Mouse (Mus musculus) kidney, adult 9 months (tissue): Measurements from ENCODE around the gene Gli1.

Experiments used
- DNase-seq: peaks from one replicate; pipeline ENCODE4 v3.0.0; 2022

Gene Gli1

DNA sequence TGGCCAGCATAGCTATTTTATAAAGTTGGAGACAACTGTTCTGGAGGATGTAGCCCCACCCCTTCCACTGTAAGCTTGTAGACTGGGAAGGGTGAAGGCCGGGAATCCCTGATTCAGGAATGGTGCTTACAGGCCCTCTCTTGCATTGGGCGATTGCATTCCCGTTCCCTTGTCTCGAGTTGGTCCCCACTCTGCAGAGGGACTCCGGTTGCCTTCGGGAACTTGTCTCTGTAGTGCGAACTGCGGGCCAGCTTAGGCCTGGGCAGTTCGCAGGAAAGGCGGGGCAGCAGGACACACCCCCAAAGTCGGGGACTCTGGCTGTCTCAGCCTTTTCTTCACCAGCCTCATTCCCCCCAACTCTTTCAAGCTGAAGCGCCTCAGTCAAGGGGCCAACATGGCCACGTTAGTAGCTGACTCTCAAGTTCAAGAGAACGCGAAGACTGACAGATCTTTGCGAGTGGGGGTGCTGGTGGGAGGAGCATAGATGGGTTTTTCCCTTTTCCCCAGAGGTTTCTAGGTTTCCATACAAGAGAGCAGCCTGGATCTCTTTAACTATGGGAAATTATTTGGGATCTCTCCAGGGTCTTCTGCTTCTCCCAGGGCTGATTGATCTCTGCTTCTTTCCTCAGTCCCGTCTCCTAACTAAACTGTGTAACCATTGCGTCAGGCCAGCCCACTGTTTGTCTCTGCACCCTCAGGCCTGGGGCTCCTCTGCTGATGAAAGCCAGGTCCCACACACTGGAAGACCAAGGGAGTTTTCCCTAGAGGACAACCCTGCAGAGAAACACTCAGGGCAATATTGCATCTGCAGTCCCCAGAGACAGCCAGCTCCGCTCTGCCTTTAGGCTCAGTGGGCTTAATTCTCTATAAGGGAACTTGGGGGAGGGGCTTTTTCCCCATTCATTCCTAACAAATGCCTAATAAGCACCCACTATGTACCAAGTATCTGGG lies 50.6 kb downstream of the Gli1 start:
- DNase-seq, result peak; percentile 68

DNA sequence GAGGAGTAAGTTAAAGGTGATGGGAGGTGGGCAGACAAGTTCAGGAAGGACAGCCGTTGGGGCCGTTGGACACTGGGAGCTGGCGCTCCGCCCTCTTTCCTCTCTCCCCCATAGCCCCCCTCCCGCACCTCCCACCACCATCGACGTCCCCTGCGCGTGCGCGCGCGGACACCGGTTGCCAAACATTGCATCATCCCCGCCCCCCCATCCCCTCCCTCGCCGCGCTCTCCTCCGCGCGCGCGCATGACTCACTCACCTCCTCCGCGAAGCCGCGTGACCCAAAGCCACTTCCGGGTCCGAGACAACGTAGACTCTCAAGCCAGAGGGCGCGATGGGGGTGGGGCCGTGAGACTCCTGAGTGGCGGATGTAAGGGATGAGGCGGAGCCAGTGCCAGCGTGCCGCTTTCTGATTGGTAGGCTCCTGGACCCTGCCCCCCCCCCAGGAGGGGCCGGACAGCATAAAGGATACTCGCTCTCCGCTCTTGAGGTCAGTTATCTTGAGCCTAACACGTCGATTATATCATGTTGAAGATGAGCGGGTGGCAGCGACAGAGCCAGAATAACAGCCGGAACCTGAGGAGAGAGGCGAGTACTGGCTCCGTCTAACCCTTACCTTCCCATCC lies 51.4 kb downstream of the Gli1 start:
- peak; percentile 100 for DNase-seq

DNA sequence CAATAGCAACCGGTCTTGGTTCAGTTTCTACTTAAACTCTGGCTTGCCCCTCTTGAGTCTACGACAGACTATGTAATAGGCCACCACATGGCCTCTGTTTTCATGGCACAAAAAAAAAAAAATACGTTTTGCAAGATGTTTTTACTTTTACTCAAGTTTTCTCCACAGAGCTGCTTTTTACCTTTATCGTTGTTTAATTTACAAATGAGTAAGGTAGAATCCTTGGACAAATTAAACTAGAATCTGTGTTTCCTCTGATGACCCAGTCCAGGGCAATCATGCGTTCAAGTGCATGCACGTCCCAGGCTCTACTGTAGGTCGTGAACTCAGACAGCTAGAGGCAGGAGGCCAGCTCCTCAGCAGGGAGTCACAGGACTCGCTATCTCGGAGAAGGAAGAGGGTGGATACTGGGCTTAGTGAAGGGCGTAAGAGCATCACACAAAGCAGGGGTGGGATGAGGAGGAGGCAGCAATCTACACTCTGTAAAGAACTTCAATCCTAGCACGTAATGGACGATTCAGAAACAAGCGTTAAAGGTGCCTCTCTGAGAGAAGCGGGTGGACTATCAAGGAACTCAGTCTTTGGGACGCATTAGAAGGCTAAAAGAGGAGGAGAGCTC lies 52.1 kb downstream of the Gli1 start:
- peak; percentile 89 for DNase-seq

DNA sequence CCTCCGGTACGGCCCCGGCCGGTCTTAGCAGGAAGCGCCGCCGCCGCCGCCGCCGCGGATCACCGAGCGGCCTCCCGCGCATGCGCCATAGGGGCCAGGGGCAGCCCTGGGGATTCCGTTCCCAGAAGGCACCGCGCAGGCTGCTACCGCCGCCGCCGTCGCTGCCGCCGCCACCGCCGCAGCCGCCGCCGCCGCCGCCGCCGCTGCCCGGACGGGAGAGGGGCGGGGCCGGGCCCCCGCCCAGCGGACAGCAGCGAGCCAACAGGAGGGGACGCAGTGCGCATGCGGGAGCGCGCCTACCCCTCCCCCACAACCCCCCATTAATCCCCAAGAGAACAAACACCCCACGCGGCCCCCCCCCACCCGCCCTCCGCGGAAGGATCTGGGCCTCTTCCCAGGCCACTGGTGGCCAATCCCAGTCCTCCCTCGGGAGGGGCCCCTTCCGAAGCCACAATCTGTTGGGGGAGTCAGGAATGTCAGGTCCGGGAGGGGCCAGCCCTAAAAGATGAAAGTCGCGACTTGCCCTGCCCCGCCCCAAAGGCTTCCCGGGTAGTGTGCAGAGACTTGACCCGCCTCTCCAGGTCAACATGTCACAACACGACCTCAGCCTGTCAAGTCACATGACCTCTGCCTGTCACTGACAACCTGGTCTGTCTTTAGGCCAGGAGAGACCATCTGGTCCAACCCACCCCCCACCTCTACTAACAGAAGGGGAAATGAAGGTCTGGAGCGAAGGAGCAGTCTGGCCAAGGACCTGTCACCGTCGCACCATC lies 52.8 kb downstream of the Gli1 start, which contains the start of gene Mbd6:
Mbd6 (minus strand) TSS at position 219 of the 773 bp plus-strand sequence.
- peak; percentile 92 for DNase-seq

DNA sequence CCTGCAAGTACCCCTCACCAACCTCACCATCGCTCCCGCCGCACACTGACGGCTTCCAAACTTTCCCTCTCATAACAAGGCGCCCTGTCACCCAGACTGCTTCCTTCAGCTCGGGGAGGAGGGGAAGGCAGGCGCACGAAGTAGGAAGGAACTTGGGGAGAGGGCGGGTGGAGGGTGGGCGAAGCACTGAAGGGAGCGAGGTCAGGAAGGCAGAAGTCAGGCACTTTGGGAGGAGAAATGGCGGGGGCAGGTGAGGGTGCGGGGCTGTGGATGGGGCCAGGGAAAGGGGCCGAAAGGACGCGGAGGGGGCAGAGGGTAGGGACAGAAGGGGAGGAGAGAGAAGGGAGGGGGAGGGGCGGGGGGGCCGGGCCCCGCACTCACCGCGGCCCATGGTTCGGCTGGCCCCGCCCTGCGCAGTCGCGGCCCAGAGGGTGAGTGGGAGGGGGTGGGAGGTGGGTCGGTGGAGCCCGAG lies 53.4 kb downstream of the Gli1 start:
- DNase-seq, result peak; percentile 62

DNA sequence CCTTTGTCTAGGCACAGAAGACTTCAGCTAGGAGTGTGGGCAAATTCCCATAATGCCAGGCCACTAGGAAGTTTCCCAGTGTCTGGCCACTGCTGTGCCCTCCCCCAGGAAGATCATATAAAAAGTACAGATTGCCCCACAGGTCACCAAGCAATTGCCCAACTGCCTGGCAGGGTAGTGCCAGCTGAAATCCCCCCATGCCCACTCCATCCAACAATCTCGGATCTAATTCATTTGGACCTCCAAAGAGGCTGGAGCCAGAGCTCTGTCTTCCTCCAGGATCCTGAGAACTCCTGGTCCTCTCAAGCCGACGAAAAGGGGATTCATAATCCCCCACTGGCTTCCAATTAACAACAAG lies 53.9 kb downstream of the Gli1 start:
- DNase-seq, result no peak

DNA sequence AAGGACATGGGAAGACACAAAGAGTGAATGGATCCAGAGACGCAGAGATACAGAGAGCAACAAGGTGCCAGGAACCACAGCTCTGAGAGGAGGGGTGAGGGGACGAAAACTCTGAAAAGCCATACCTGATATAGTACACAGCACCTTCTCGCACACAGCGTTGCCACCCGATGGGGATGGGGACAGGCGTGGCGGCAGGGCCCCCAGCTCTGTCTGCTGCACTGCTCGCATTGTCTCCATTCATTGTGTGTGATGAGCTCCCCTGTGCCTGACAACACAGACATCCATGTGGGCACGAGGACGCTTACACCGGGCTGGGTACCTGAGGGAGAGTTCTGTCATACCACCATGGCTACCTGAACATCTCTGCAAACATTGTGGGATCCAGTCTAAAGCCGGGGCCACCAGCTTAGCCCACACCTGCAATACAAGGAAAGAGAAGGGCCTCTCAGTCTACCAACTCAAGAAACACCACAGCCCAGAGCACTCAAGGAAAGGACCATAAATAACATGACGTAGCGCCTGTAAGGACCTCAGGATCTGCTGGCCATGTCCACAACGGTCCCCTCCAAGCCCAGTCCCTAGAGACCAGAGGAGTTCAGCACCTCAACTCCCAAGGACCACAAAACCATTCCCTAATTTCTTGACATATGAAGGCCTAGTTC lies 54.4 kb downstream of the Gli1 start:
- no peak for DNase-seq

DNA sequence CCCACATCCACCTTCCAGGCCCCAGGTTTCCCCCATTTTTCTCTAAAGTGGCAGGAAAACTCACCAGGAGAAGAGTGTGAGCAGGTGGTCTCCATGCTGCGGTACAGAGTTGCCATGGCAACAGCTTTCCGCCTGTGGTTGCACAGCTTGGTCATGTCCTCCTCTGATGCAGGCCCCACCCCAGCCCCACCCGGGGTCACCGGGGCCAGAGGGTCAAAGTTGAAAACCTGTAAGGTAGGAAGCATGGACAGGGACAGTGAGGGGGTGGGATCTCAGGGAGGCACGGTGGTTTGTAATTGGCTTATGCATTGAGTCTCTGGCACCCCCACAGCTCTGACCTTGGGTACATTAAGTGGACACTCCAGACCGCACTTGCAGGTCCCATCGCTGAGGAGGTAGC lies 55.0 kb downstream of the Gli1 start:
- peak; percentile 42 for DNase-seq

DNA sequence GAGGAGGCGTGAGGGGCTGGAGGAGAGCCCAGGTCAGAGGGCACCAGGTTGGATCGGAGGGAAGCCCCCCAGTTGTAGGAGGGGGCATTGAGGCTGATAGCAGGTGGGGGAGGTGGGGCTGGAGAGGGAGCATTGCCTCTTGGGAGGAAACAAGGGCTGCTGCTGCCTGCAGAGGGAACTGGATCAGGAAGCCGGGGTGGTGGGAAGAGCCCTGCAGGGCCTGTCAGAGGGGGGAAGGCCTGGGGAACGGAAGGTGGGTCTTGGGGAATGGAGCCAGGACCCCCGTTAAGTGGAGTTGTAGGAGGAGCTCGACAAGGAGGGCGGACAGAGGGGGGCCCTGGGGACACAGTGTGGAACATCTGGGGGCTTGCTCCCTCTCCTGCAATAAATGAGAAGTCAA lies 55.6 kb downstream of the Gli1 start:
- DNase-seq, result no peak

DNA sequence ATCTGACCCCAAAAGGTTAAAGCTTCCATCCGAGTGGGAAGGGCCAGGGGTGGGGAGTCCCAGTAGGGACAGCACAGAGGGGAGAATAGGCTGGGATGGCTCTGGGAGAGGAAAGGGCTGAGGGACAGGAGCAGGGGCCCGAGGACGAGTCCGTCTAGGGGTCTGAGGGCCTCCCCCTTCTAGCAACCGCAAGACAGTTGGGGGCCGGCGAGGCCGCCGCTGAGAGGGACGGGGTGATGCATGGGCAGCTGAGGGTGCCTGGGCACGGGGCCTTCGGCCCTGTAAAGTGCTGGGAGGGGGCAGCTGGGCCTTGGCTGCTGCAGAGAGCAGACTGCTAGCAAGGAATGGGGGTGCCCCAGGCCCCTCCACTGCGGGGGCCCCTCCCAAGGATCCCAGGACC lies 56.1 kb downstream of the Gli1 start:
- DNase-seq, result no peak

DNA sequence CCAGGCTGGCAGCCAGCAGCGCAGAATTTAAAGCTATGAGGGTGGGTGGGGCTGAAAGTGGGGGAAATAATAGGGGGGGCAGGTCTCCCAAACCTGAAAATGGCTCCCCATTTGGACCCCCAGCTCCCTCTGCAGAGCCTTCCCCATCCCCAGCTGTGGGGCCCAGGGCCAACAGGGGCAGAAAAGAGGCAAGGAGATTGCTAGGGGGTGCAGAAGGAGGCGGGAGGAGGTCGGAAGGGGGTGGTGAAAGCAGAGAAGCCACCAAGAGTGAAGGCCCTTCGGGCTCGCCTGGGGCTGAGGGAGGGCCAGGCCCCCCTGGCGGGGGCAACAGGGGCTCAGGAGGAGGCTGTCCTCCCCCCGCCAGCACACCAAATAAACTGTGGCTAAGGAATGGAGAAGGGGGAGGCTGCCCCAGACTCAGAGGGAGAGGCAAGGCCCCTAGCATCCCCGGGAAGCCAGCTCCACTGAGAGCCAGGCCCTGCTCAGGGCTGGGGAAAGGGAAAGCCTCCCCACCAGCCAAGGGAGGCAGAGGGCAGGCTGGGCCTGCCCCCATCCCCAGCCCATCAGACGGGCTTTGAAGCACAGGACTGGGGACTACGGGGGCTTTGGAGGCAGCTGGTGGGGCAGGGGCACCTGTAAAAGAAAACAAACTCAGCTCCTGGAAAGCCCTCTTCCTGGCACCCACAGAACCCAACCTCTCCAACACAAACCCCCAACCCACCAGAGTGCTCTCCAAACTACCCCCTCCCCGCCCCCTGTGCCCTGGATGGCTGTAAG lies 56.9 kb downstream of the Gli1 start:
- DNase-seq, result no peak

DNA sequence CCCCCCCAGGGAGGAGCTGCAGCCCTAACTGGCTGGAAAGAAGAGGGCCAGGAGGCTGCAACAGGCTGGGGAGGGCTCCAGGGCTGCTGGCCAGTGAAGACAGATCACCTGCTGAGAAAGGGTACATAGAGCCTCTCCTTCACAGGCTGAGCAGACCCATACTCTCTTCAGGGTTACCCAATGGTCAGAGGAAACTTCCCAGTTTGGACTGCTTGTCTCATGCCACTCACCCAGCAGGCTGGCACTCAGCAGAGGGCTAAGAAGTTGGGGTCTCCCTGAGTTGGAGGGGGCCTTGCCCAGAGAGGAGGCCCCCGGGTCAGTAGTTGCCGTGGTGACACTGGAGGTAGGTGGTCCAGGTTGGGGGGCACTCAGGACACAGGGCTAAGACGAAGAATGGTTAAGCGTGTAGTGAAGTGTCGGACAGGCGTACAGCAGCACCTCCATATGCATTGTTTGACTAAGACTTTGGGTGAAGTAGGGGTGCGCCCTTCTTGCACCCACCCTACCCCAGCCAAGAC lies 57.6 kb downstream of the Gli1 start:
- DNase-seq, result no peak

DNA sequence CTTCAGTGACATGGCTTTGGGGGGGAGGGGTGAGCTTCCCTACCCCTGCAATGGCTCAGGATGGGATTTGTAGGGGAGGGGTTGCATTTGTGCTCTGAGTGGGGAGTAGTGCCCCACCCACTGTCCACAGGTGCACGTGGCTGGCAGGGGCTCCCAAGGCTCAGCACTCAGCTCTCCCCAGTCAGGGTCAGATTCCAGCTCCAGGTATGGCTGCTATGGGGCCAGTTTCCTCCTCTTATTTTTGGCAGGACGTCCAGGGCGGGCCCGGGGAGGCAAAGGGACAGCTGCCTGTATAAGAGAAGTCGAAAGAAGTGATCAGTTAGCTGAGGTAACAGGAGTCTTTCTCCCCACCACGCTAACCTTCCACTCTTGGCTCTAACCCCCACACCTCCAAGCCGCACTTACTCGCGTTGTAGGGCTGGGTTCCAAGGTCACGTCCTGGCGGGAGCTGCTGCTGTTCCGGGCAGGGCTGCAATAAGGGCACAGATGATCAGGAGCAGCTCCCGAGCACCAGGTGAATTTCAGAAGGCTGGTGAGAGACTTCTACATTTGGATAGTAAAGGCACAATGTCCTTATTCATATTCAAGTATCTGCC lies 59.1 kb downstream of the Gli1 start:
- no peak for DNase-seq

DNA sequence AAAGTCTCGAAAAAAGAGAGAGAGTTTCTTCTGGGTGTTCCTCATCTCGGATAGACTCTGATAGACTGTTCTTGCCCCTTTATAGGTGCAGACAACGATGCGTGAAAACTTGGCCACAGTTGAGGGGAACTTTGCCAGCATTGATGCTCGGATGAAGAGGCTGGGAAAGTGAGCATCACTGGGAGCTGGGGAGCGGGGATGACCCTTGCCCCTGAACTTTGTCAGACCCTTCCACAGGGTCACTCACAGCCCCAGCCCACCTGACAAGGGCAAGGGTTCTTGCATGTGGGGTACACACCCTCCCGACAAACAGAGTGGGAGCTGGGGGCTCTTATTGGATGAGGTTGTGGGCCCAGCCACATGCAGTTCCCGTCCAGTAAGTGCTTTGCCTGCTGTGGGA lies 60.5 kb downstream of the Gli1 start:
- DNase-seq, result peak; percentile 42
